23 mouse cellular contexts compared by ENCODE assay signal in the genomic region with DNA sequence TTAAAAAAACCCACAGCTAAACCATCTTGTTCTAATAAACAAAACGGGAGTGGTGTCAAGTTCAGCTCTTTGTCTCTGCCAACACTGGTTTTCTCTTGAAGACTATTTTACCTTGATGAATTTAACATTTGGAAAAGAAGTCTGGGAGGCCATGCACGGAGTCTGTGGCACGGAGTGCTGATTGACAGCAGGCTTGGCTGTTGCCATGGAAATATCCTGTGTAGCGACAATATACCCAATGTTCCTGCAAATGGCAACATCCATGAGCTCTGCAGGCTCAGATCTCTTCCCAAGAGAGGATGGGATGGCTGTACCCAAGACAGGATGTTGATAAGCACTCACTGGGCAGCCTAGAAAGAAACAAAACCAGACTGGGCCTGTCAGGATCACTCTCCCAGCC. TPM values are rescaled to one million over a fixed set of nuclear protein-coding genes. Genes with fewer than 3 reads are reported as not detected.
DNase-seq lines count a peak whose midpoint lies in the region; ATAC-seq and TF ChIP-seq lines count a peak whose summit lies in the region.
"Had no signal": no experiment of that assay in that cellular context is flagged by ENCODE, and none has a peak within 500 bp of the region (broad histone marks: within the 10 kb centered on the region; RNA-seq: fewer than 3 reads in every experiment).

No protein-coding gene starts in this region.

- TF ChIP-seq CTCF in brain, embryonic 14.5 days (IDR thresholded peaks at IDR 0.05; ENCODE audit: borderline replicate concordance, extremely low read depth, insufficient read depth, insufficient read length) = no peak

- no peaks in the 10 kb centered on the region for H3K9me3 ChIP-seq in forebrain, embryonic 14.5 days (replicated peaks; ENCODE audit: control insufficient read depth, low read length)
- no peaks in the 10 kb centered on the region for H3K9me3 ChIP-seq in forebrain, embryonic 10.5 days
- H3K9me3 ChIP-seq in midbrain, embryonic 13.5 days = no peaks in the 10 kb centered on the region
- H3K9me3 ChIP-seq in midbrain, embryonic 16.5 days (replicated peaks; ENCODE audit: control insufficient read depth, low read length, poor library complexity, severe bottlenecking) = no peaks in the 10 kb centered on the region
- H3K9me3 ChIP-seq: heart, embryonic 15.5 days; hindbrain, embryonic 13.5 days had no signal

- TF ChIP-seq POLR2A in brain, embryonic 14.5 days (IDR thresholded peaks at IDR 0.05; ENCODE audit: borderline replicate concordance, extremely low read depth, insufficient read depth, insufficient read length, poor library complexity, severe bottlenecking) = no peak

- DNase-seq in forebrain, embryonic 14.5 days (ENCODE audit: low spot score) = peak; percentile 64
- DNase-seq in forebrain, embryonic 10.5 days (ENCODE audit: extremely low spot score, low spot score) = no peak
- DNase-seq in brain, embryonic 14.5 days (ENCODE audit: low read depth) = peak; percentile 67
- peak; percentile 22 for DNase-seq in naive thymus-derived CD4-positive, alpha-beta T cell, adult 2 months (ENCODE audit: low read depth)
- DNase-seq in adrenal gland, postnatal 36 days = no peak
- DNase-seq: adrenal gland, adult 2 months; adrenal gland, postnatal 25 days; cerebellum, adult 11-12 months; cerebellum, adult 9-10 months; cerebellum, postnatal 25 days; gastrocnemius, postnatal 14 days; heart, adult 2 months; heart, postnatal 14 days had no signal

- peaks cover 3% of the 10 kb centered on the region for H3K4me1 ChIP-seq in forebrain, embryonic 14.5 days (ENCODE audit: control insufficient read depth, insufficient read depth, low read length)
- peaks cover 9% of the 10 kb centered on the region for H3K4me1 ChIP-seq in forebrain, embryonic 10.5 days
- peaks cover 6% of the 10 kb centered on the region; the same call in 1 of the 2 replicates for H3K4me1 ChIP-seq in midbrain, embryonic 13.5 days (replicated peaks)
- peaks cover 6% of the 10 kb centered on the region for H3K4me1 ChIP-seq in midbrain, embryonic 16.5 days (ENCODE audit: control insufficient read depth, insufficient read depth, low read length)

- H3K4me2 ChIP-seq in forebrain, embryonic 14.5 days (ENCODE audit: low read length) = no peak overlapping the region
- H3K4me2 ChIP-seq in midbrain, embryonic 13.5 days (replicated peaks) = no peak overlapping the region
- H3K4me2 ChIP-seq in midbrain, embryonic 16.5 days (ENCODE audit: low read length) = no peak overlapping the region
- H3K4me2 ChIP-seq: heart, embryonic 11.5 days; heart, embryonic 15.5 days; hindbrain, embryonic 13.5 days had no signal

- no peak overlapping the region for H3K4me3 ChIP-seq in forebrain, embryonic 14.5 days (ENCODE audit: low read depth, low read length)
- no peak overlapping the region for H3K4me3 ChIP-seq in forebrain, embryonic 10.5 days
- no peak overlapping the region for H3K4me3 ChIP-seq in midbrain, embryonic 13.5 days (replicated peaks)
- no peak overlapping the region for H3K4me3 ChIP-seq in midbrain, embryonic 16.5 days (ENCODE audit: low read depth, low read length)
- H3K4me3 ChIP-seq: heart, adult 2 months; heart, embryonic 15.5 days; hindbrain, embryonic 13.5 days had no signal

- H3K9ac ChIP-seq in forebrain, embryonic 14.5 days (ENCODE audit: low read length) = no peak overlapping the region
- no peak overlapping the region for H3K9ac ChIP-seq in midbrain, embryonic 13.5 days (replicated peaks)
- no peak overlapping the region for H3K9ac ChIP-seq in midbrain, embryonic 16.5 days (ENCODE audit: low read depth, low read length)
- H3K9ac ChIP-seq: heart, embryonic 15.5 days; hindbrain, embryonic 13.5 days had no signal

- H3K36me3 ChIP-seq in forebrain, embryonic 14.5 days (ENCODE audit: control insufficient read depth, insufficient read depth, low read length) = no peaks in the 10 kb centered on the region
- H3K36me3 ChIP-seq in forebrain, embryonic 10.5 days (replicated peaks) = no peaks in the 10 kb centered on the region
- H3K36me3 ChIP-seq in midbrain, embryonic 13.5 days = no peaks in the 10 kb centered on the region
- H3K36me3 ChIP-seq in midbrain, embryonic 16.5 days (ENCODE audit: control insufficient read depth, insufficient read depth, low read length) = no peaks in the 10 kb centered on the region
- H3K36me3 ChIP-seq: heart, embryonic 15.5 days; hindbrain, embryonic 13.5 days had no signal

- 35% methylated on average over 4 of the region's 4 CpGs for WGBS in forebrain, embryonic 14.5 days
- 63% methylated on average over 4 of the region's 4 CpGs for WGBS in forebrain, embryonic 10.5 days
- WGBS in midbrain, embryonic 13.5 days = 31% methylated on average over 4 of the region's 4 CpGs
- 24% methylated on average over 4 of the region's 4 CpGs for WGBS in midbrain, embryonic 16.5 days

- H3K27ac ChIP-seq in forebrain, embryonic 14.5 days (ENCODE audit: low read depth, low read length) = no peak overlapping the region
- H3K27ac ChIP-seq in forebrain, embryonic 10.5 days = no peak overlapping the region
- no peak overlapping the region for H3K27ac ChIP-seq in midbrain, embryonic 13.5 days
- H3K27ac ChIP-seq in midbrain, embryonic 16.5 days (ENCODE audit: low read length) = no peak overlapping the region
- H3K27ac ChIP-seq: heart, adult 2 months; heart, embryonic 15.5 days; hindbrain, embryonic 13.5 days; hindbrain, postnatal 0 days had no signal

- peak; percentile 52; the same call in 1 of the 2 replicates for ATAC-seq in forebrain, embryonic 14.5 days
- ATAC-seq in midbrain, embryonic 13.5 days = peak; percentile 28; the same call in 1 of the 2 replicates
- no peak for ATAC-seq in midbrain, embryonic 16.5 days
- ATAC-seq: hindbrain, postnatal 0 days had no signal

- H3K27me3 ChIP-seq in forebrain, embryonic 14.5 days (replicated peaks; ENCODE audit: control insufficient read depth, insufficient read depth, low read length) = no peaks in the 10 kb centered on the region
- H3K27me3 ChIP-seq in forebrain, embryonic 10.5 days (ENCODE audit: poor library complexity, severe bottlenecking) = peaks cover 14% of the 10 kb centered on the region
- H3K27me3 ChIP-seq in midbrain, embryonic 13.5 days = no peaks in the 10 kb centered on the region
- no peaks in the 10 kb centered on the region for H3K27me3 ChIP-seq in midbrain, embryonic 16.5 days (ENCODE audit: control insufficient read depth, insufficient read depth, low read depth, low read length)
- H3K27me3 ChIP-seq: hindbrain, embryonic 13.5 days had no signal

RNA-seq across cellular contexts. Expression of a gene that starts 42.2 kb away (rescaled TPM):
- polyA plus RNA-seq in forebrain, embryonic 14.5 days (2014; fragmentation: Nextera tagmentation; extraction: Ambion mirVana) = 1.1 and 1.5 TPM in 2 replicates
- not detected in 2 replicates for polyA plus RNA-seq in forebrain, embryonic 10.5 days (2016; fragmentation: Nextera tagmentation; extraction: Ambion mirVana)
- 1.1 and 1.3 TPM in 2 replicates for polyA plus RNA-seq in midbrain, embryonic 13.5 days (2015; fragmentation: Nextera tagmentation; extraction: Ambion mirVana)
- polyA plus RNA-seq in midbrain, embryonic 16.5 days (2015; fragmentation: Nextera tagmentation; extraction: Ambion mirVana) = 2.3 and 3.0 TPM in 2 replicates
- 7.7 and 10.7 TPM in 2 replicates for polyA plus RNA-seq in brain, embryonic 14.5 days (2012; rRNA removed)
- total RNA-seq in adrenal gland, postnatal 36 days (2021) = under 1 TPM; 0.13 to 0.70 TPM
- total RNA-seq: CH12.LX; gastrocnemius, adult 18-20 months; gastrocnemius, postnatal 14 days; heart, adult 2 months; hematopoietic stem cell, adult 5-6 weeks had no signal
- polyA plus RNA-seq: heart, adult 2 months; heart, embryonic 11.5 days; heart, embryonic 15.5 days; intestine, embryonic 14.5 days had no signal

RNA-seq across cellular contexts. Expression of a gene that starts 53.9 kb away (rescaled TPM):
- polyA plus RNA-seq in forebrain, embryonic 14.5 days (2014; fragmentation: Nextera tagmentation; extraction: Ambion mirVana) = 3.7 and 6.3 TPM in 2 replicates
- 8.1 and 8.4 TPM in 2 replicates for polyA plus RNA-seq in forebrain, embryonic 10.5 days (2016; fragmentation: Nextera tagmentation; extraction: Ambion mirVana)
- polyA plus RNA-seq in midbrain, embryonic 13.5 days (2015; fragmentation: Nextera tagmentation; extraction: Ambion mirVana) = 6.3 and 6.5 TPM in 2 replicates
- 10.3 and 11.1 TPM in 2 replicates for polyA plus RNA-seq in midbrain, embryonic 16.5 days (2015; fragmentation: Nextera tagmentation; extraction: Ambion mirVana)
- polyA plus RNA-seq in brain, embryonic 14.5 days (2012; rRNA removed) = 4.0 and 7.8 TPM in 2 replicates
- total RNA-seq in adrenal gland, postnatal 36 days (2021) = 10 to 100 TPM; 29.2 to 74.8 TPM

Comparison
In these comparisons a context has a peak if more than half of its experiments do, and no peak if none do; other contexts are left out.
1. DNase-seq: peak in forebrain, embryonic 14.5 days (single experiment), brain, embryonic 14.5 days (single experiment) and naive thymus-derived CD4-positive, alpha-beta T cell, adult 2 months (single experiment); none in forebrain, embryonic 10.5 days (single experiment) and adrenal gland, postnatal 36 days (0 of 2).